Mouse (Mus musculus): ENCODE measurements at regions not wholly inside any gene's neighbourhood (a gene's known extent, or its start where the extent isn't known, plus 50 kb on each side); places are given as distances from the start of the nearest gene placed in this dataset.

DNA sequence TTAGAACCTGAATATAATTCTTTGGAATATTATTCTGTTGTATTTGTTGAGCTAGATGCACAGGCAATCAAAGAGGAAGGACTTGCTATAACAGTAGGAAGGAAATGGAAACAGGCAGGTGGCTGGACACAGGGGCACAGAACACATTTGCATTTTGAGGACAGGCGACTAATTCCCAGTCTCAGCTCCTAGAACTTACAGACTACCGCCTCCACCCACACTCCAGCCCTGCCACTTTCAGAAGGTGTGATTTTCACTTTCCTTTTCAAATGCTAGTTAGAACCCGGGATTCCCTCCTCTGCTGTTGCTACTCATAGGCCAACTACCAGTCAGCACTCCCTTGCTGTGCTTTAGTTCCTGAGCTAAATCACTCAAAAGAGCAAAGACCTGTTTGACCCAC, 360.4 kb upstream of the Arid1b start:
- TF ChIP-seq CTCF (IDR thresholded peaks at IDR 0.05; ENCODE audit: insufficient read depth, low read length) (no peak), POLR2A (IDR thresholded peaks at IDR 0.05; ENCODE audit: borderline replicate concordance, extremely low read depth, low read depth, low read length) (no peak)
